Mouse (Mus musculus) embryo, embryonic 10.5 days (tissue): ENCODE measurements at regions not wholly inside any gene's neighbourhood (a gene's known extent, or its start where the extent isn't known, plus 50 kb on each side); places are given as distances from the start of the nearest gene placed in this dataset.
A peak's percentile ranks its signal among the peaks of the same experiment; 100 is the strongest.
"Not testable (repeated sequence)": the region's sequence is repeated elsewhere in the genome, so short reads cannot be mapped to it uniquely, and the experiment has no call there.

Experiments used
- DNase-seq: peaks from one replicate; pipeline ENCODE4 v3.0.0-alpha.2; 2015; ENCODE audit warnings: low spot score

- not testable (repeated sequence) for DNase-seq
These were observed 112.1 kb upstream of the Sipa1l1 start for GRCm38 (mm10) chr12:82056782-82057611.

DNA sequence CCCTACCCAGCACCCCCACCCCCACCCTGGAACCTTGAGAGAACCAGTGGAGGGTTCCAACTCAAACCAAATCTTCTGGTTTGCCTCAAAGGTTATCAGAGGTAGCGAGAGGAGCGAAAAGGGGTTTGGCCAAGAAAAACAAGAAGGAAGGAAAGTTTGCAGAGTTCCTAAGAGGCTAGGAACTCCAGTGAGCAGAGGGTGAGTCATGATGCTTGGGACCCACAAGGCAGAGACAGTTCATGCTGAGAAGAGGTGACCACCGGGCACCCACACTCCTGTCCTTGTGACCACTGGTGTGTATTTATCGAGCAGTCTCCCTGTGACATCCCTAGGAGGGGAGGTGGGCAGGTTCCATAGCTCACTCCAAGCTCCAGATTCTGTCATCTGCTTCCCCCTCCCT, 104.1 kb upstream of the Sipa1l1 start:
- no peak for DNase-seq

GRCm38 (mm10) chr12:82066860-82067259, 102.3 kb upstream of the Sipa1l1 start:
- peak; percentile 59 for DNase-seq

DNA sequence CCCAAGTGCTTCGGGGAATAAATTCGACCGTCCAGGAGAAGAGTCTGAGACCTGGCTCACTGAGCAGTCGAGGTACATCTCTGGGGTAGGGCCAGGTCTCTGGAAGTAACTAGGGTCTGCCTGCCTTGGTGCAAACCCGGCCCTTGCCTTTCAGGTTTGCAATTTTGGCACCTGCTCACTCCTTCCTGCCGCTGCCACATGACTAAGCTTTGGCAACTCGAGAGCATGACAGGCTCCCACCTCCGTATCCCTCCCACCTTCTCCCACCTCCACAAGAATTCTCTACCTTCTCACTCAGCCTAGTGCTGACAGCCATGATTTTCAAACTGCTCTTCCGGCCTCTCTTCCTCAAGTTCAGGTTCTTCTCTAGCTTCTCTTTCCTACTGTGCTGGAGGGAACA, 99.5 kb upstream of the Sipa1l1 start:
- no peak for DNase-seq

DNA sequence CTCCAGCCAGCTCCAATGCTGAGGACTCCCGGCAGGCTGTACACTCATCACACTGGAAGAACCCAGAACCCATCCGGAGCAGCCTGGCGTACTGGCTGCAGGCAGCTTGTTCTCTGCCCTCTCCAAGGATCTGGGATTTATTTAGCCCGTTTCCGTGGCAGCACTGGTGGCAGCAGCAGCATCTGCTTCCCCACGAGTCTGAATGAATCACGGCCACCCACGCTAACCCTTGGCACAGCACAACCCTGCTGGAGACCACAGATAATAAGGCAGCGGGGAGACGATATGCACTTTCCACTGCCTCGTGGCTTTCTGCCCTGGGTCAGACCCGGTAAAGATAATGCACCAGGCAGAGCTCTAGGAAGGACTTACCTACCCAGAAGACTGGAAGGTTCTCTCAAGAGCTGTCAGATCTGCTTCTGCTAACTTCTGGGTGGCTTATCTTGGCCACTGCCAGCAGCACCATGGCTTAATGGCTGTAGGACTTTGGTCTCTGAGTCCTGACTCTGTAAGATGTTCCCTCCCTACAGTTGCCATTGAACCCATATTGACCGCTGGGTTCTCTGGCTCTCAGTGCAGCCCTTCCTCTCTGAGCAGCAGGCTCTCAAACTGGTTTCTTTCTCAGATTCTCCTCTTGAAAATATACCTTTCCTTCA, 96.2 kb upstream of the Sipa1l1 start:
- peak; percentile 24 for DNase-seq

DNA sequence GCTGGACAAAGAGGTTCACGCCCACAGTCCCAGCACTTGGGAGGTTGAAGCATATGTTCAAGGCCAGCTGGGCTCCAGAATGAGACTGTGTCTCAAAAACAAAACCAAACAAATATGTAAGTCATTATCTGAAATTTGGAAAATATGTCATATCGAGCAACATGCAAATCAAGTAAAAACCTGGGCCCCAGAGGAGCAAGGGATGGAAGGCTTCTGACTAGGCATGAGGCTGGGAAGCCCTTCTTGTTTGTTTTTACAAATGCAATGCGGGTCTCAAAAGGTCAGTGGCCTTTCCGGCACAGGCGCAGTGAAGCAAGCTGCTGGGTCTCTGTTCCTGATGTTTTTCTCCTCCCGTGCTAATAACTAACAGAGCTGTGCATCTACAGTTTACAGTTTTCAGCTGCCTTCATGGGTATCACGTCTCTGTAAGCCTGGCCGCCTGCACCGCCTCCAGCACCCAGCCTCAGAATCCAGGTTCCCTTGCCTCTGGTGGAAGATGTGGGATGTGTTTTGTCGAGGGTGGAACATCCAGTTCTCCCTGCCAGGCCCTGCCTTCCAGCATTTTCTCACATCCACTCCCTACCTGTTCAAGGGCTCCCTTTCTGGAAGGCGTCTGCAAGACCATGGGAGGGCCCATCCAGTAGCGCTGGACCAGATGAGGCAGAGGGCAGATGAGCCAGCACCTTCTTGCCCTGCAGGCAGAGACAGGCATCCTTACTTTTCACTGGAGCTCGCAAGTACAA, 93.5 kb upstream of the Sipa1l1 start:
- peak; percentile 73 for DNase-seq

GRCm38 (mm10) chr12:82076766-82077165, 92.4 kb upstream of the Sipa1l1 start:
- no peak for DNase-seq

DNA sequence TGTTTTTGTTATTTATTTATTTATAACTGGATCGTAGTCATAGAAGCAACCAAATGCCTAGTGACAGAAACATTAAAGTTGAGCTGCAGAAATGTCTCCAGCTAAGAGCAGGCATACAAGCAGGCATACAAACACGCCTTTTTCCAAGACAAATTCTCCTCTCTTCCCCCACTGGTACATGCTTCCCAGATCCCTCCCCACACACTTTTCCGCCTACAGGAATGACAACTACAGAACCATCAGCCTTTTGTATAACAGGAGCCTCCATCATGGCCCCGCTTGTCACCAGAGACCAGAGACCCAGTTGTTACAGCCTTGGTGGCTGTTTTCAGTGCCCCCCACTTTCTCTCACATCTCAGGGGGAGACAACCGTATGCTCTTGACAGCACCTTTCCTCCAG, 91.2 kb upstream of the Sipa1l1 start:
- no peak for DNase-seq

- no peak for DNase-seq
These were observed 90.4 kb upstream of the Sipa1l1 start for GRCm38 (mm10) chr12:82078740-82079139.

DNA sequence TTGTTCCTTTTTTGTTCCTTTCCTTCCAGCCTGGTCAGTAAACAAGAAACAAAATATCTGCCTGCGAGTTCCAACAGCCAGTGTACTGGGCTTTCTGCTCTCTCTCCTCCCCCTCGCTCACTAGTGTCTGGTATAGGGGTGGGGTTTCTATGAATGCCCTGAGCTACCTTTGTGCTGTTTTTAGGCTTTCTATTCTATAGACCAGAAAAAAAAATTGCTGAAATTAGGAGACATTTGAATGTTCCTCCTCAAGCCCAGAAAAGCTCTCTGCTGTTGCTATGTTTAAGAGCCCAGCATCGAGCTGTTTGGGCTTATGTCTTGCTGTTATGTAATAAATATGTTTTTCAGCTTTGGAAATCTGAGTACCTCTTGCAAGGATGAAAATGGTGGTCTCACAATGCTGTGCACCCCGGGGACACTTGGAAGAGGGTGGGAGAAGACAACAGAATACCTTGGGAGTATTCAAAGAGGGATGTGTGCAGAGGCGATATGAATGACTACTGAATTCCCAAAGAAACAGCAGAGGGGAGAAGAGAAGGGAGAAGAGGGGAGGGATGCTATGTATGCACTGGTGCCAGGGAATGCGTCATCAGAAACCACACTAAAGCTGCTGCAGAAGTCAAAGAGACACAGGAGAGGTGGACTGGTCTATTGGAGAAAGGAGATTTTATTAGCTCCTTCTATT, 88.8 kb upstream of the Sipa1l1 start:
- no peak for DNase-seq

DNA sequence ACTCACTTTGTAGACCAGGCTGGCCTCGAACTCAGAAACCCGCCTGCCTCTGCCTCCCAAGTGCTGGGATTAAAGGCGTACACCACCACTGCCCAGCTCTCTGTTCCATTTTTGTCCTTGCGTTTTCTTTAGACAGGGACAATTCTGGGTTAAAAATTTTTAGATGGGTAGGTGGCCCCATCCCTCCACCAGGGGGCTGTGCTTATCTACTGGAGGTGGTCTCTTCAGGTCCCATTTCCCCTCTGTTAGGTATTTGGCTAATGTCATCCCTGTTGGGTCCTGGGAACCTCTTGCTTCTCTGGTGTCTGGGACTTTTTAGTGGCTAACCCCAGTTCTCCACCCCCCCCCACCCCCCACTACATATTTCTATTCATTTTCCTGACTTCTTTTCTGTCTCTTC, 86.5 kb upstream of the Sipa1l1 start:
- not testable (repeated sequence) for DNase-seq

DNA sequence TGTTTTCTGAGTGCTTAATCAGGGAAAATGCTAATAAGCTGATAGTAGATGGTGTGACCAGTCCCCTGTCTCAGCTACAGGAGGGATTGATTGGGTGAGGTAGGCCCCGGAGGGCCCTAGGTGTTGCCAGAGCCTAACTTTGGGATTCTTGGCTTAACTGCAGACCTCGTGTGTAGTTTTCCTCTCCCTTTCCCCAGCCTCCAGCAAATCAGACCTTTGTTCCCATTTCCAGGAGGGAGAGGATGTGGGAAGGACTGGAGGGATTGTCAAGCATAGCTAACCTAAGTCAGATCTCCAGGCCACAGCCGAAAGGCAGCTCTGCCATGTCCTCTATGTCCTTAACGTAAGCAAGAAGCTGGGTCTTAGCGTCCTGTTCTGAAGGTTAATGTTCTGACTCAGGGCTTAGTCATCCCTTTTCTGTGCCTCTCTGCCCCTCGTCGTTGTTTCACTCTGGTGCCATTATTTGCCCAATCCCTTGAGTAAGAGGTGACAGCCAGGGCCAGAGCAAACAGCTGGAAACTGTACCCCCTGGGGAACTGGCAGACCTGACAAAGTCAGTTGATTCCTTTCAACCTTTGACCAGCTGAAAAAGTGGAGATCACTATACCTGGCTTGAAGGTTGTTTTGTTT, 83.2 kb upstream of the Sipa1l1 start:
- no peak for DNase-seq

- DNase-seq, result no peak
These were observed 82.7 kb upstream of the Sipa1l1 start for GRCm38 (mm10) chr12:82086441-82086840.

DNA sequence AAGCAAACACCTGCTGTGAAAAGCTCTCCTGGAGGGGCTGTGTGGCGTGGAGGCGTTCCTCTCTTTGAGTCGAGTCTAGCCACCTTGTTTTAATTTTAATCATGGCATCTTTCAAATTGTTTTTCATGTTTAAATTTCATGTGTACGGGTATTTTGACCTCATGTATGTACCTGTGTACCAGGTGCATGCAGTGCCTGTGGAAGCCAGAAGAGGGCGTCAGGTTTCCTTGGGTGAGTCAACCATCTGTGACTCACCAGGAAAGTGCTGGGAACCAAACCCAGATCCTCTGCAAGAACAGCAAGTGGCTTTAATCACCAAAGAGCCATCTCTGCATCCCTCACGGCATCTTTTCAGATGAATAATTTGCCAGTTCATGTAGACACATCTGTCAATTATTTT, 79.8 kb upstream of the Sipa1l1 start:
- no peak for DNase-seq

GRCm38 (mm10) chr12:82093317-82093716, 75.8 kb upstream of the Sipa1l1 start:
- no peak for DNase-seq

- DNase-seq, result no peak
These were observed 73.7 kb upstream of the Sipa1l1 start for GRCm38 (mm10) chr12:82095396-82095795.

DNA sequence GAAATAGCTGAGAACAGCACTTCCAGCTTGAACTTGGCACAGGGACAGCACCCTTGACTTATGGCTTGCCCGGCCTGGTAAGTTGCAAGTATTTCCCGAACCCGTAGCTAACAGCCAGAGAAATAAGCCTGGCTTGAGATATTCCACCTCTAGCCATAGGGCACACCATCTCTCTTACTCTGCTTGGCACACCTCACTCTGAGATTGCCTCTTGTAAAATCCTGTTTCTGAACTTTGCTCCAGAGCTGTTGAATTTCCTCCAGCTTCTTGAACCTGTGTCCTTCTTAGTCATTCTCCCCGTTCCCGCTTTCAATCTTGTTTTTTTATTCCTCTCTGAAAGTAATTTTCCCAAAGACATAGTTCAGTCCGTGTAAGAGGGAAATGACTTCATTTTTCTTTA, 72.0 kb upstream of the Sipa1l1 start:
- DNase-seq, result no peak

- no peak for DNase-seq
These were observed 71.5 kb upstream of the Sipa1l1 start for GRCm38 (mm10) chr12:82097620-82098019.

DNA sequence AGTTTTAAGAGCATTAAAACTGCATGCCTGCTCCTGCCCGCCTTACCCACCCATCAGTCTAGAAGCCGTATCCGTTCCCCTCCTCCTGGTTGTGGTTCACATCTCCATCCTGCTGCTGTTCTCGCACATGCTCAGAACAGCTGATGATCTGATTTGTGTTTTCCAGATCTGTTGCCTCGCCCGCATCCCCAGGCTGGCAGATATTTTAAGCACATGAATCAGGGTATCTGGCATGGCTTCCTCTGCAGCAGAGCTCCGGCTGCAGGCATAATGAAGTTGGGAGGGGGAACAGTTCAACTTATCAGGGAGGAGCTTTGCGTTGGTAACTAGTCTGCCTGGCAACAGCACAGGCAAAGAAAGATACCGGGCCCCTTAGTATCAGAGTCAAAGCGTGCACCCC, 64.9 kb upstream of the Sipa1l1 start:
- no peak for DNase-seq

DNA sequence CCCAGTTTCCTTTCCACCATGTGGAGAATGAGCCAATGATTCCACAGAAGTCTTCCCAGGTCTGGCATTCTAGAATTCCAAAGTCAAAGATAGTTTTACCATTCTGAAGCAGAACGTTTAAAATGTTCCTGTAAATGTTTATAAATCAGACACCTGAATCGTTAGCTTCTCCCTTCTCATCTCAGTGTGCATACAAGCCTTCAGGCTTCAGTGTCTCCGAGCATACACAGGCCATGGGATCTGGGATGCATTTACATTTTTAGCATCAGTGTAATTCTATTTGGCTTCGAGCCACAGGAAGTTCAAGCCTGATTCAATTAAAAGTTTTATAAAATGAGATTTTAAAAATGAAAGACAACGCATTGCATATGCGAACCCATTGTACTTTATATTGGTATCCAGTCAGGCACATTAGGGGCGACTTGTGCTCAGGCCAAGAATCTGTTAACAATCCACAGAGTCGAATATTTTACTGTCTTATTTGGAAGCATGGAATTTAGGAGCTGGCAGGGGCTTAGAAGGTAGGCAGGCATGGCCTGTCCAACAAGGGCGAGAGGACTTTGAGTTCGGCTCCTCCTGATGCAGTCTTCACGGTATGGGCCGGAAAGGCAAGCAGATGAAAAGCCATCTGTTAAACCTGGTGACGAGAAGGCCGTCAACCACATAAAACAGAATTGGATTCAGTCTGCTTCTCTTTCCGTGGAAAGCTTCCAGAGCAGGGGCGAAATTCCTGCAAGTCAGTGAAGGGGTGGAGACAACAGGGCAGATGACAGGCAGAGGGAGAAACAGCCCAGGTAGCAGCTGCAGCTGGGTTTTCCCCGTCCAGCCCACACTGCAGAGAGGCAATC, 63.7 kb upstream of the Sipa1l1 start:
- no peak for DNase-seq

DNA sequence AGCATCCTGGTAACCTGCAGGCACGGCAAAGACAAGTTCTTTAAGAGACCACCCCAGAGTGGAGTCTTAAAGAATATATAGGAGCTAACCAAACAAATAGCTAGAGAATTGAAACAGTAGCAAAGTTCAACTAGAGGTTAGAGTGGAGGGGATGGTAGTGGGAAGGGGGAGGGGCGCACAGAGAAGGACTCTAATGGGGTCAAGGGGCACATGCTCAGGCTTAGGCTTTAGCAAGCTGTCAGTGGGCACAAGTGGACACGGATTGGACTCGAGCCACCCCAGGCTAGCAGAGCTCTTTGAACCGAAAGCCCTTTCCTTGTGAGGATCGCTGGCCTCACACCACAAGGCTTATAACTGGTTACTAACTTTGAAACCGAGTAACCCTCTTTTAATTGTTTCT, 53.4 kb upstream of the Sipa1l1 start:
- DNase-seq, result peak; percentile 35
